Mouse (Mus musculus): ENCODE results near the gene Zfyve26. TPM values are rescaled to one million over a fixed set of nuclear protein-coding genes. Genes with fewer than 3 reads are reported as not detected.
A peak's percentile ranks its signal among the peaks of the same experiment; 100 is the strongest.
"Not testable (repeated sequence)": the region's sequence is repeated elsewhere in the genome, so short reads cannot be mapped to it uniquely, and the experiment has no call there.

Gene Zfyve26
- total RNA-seq (2021), result 10 to 100 TPM; 25.5 to 33.5 TPM

DNA sequence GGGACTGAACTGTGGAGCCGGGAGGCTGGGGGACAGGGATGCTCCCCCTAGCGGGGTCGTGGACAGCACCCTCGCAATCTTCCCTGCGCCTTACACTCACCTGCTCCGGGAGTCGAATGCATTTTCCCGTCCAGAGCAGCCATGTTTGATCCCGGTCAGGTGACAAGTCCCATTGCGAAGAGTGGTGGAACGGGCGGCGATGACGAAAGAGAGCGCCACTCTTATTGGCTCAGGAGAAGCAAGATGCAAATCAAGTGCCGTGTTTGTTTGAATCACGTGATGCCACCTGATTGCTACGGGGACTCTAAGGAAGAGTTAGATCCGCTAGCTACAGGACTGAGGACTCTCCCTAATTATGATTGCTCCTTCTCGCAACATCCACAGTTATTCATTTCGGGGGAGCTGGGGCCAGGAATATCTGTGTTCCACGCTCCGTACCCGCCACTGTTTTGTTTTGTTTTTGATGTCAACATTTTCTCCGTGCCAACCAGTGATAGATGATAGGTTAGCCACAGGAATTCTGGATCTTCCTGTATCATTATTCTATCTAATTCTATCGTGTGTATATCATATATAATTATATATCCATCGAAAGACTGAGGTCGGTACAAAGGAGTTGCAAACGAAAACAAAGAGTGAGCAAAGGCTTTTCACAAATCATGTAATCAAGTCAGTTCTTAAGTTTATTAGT is at the start of gene Zfyve26:
Gene Zfyve26 (minus strand): TSS at position 179 of the 691 bp plus-strand sequence.
- intact Hi-C loops (cut with DNase I), result no loop called here
- peak; percentile 92 to 96 for DNase-seq (ENCODE audit: low spot score in 2 of 2)

GRCm38 (mm10) chr12:79341291-79341845 is 45.3 kb upstream of the Zfyve26 start:
- intact Hi-C loops (cut with DNase I), result no loop called here
- DNase-seq (ENCODE audit: low spot score in 2 of 2), result no peak

GRCm38 (mm10) chr12:79340513-79340912 is 44.4 kb upstream of the Zfyve26 start:
- intact Hi-C loops (cut with DNase I), result no loop called here
- no peak for DNase-seq (ENCODE audit: low spot score in 2 of 2)

DNA sequence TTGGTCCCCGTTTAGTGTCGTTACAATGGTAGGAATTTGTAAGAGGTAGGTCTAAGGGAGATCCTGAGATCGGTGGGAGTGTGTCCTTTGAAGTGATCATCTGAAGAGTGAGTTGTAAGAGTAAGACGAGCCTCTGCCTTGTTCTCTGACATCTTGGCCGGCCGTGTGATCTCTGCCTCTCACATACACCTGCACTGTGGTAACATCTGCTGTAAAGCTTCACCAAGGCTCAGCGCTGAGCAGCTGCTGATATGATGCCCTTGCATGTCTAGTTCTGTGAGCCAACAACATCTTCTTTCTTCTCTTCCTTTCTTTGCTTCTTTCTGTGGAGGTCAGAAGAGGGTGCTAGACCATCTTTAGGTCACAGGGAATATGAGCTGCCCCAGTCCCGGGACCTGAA is 42.7 kb upstream of the Zfyve26 start:
- intact Hi-C loops (cut with DNase I), result no loop called here
- no peak for DNase-seq (ENCODE audit: low spot score in 2 of 2)

GRCm38 (mm10) chr12:79331722-79332121 is 35.6 kb upstream of the Zfyve26 start:
- DNase-seq (ENCODE audit: low spot score in 2 of 2), result no peak
- intact Hi-C loops (cut with DNase I), result no loop called here

GRCm38 (mm10) chr12:79330571-79330970 is 34.5 kb upstream of the Zfyve26 start:
- intact Hi-C loops (cut with DNase I), result no loop called here
- no peak for DNase-seq (ENCODE audit: low spot score in 2 of 2)

GRCm38 (mm10) chr12:79327868-79328267 is 31.8 kb upstream of the Zfyve26 start:
- DNase-seq (ENCODE audit: low spot score in 2 of 2), result no peak
- intact Hi-C loops (cut with DNase I), result no loop called here

DNA sequence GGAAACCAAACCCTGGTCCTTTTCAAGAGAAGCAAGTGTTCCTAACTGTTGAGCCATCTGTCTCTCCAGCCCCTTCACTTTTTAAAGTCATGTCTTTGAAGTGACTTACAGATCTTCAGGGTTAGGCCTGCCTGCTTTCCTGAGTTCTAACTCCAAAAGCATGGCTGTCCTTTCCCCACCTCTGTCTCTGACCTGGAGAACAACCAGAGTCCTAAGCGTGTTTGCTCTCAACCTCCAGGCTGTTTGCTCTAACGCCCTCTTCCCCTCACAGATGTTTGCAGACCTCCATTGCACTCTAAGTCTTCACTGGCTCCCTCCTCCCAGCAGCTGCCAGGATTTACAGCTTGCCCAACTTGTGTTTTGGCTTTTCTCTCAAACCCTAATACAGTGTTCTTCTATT is 30.6 kb upstream of the Zfyve26 start:
- intact Hi-C loops (cut with DNase I), result no loop called here
- no peak for DNase-seq (ENCODE audit: low spot score in 2 of 2)

GRCm38 (mm10) chr12:79326236-79326635 is 30.1 kb upstream of the Zfyve26 start:
- DNase-seq (ENCODE audit: low spot score in 2 of 2), result no peak
- intact Hi-C loops (cut with DNase I), result no loop called here

DNA sequence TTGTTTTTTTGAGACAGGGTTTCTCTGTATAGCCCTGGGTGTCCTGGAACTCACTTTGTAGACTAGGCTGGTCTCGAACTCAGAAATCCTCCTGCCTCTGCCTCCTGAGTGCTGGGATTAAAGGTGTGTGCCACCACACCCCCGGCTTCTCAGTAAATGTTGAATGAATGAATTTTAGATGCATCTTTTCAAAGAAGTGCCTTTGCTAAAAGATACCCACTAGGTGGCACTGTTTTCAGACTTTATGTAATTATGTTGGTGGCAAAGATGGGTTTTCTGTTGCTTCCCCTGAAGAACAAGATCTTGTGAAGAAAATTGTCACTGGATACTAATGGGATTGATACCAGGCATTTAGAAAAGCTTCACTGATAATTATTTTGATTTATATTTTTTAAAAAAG is 26.4 kb upstream of the Zfyve26 start:
- not testable (repeated sequence) for DNase-seq (ENCODE audit: low spot score in 2 of 2)

DNA sequence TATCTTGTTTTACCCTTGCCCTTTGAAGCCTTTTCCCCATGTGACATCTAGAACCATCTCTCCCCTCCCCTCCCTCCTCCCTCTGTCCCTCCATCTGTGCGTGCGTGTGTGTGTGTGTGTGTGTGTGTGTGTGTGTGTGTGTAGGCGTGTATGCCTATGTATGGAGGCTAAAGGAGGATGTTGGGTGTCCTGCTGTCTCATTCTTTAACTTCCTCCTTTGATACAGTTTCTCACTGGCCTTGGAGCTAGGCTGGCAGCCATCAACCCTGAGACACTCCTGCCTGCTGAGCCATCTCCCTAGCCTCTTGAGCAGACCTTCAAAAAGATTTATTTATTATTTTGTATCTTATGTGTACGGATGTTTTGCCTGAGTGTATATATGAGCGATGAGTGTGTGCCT is 24.8 kb upstream of the Zfyve26 start:
- no peak for DNase-seq (ENCODE audit: low spot score in 2 of 2)
- intact Hi-C loops (cut with DNase I), result no loop called here

More for the DNA sequence above, 26.4 kb upstream of the Zfyve26 start:
- intact Hi-C loops (cut with DNase I), result not testable (repeated sequence)

GRCm38 (mm10) chr12:79317339-79317738 is 21.2 kb upstream of the Zfyve26 start:
- intact Hi-C loops (cut with DNase I), result no loop called here

DNA sequence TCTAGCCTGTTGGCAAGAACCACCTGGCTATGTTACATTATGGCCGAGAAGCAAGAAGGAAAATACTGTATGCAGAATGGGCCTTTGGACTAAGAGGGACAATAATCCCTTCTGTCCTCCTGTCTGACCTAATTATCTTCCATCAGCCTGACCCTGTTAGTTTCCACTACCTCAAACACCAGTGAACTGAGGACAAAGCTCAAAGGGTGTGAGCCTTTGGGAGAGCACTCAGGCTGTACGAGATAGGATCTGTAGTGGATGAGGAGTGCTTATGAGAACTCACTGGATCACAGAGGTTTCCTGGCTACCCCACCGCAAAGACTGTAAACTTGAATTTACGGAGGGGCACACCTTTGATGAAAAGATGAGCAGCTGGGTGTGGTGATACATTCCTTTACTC is 17.6 kb upstream of the Zfyve26 start:
- intact Hi-C loops (cut with DNase I), result no loop called here
- DNase-seq (ENCODE audit: low spot score in 2 of 2), result no peak

More at GRCm38 (mm10) chr12:79317339-79317738, 21.2 kb upstream of the Zfyve26 start:
- no peak for DNase-seq (ENCODE audit: low spot score in 2 of 2)

GRCm38 (mm10) chr12:79306013-79306412 is 9.9 kb upstream of the Zfyve26 start:
- intact Hi-C loops (cut with DNase I), result no loop called here
- no peak for DNase-seq (ENCODE audit: low spot score in 2 of 2)

DNA sequence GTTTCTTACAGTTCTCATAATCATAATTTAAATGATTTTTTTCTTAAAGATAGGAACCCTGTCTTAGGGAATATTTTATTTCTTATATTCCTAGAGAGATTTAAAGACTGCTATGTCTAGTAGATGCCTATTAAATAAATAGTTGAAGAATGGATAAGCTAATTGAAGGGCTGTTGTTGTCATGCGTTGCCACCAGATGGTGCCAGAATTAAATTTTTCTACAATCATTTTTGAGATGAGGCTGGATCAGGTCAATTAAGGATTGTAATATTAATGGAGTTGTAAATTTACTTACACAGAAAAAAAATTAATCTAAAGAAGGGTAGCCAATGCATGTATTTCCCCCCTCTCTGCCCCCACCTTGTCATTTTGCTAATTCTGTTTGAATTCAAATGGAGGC is 9.0 kb upstream of the Zfyve26 start:
- intact Hi-C loops (cut with DNase I), result no loop called here

DNA sequence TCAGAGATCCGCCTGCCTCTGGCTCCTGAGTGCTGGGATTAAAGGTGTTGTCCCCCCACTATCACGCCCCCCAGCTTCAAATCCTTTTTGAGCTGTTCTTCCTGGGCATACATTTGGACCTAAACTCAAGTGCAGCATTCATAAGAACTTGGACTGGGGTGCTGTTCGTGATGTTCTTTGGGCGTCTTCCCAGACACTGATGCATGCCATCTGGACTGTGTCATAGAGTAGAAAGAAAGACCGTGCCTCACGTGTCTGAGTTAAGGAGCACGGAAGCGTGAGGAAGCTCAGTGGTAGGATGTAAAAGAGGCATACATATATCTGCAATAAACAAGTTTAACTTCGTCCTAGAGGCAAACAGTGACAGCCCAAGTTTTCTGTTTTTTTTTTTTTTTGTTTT is 5.7 kb upstream of the Zfyve26 start:
- peak; percentile 50 to 57 for DNase-seq (ENCODE audit: low spot score in 2 of 2)
- intact Hi-C loops (cut with DNase I), result no loop called here

More for the DNA sequence above, 9.0 kb upstream of the Zfyve26 start:
- no peak for DNase-seq (ENCODE audit: low spot score in 2 of 2)

- no peak for DNase-seq (ENCODE audit: low spot score in 2 of 2)
- intact Hi-C loops (cut with DNase I), result no loop called here
Measured at GRCm38 (mm10) chr12:79297884-79298636, 2.0 kb upstream of the Zfyve26 start.

DNA sequence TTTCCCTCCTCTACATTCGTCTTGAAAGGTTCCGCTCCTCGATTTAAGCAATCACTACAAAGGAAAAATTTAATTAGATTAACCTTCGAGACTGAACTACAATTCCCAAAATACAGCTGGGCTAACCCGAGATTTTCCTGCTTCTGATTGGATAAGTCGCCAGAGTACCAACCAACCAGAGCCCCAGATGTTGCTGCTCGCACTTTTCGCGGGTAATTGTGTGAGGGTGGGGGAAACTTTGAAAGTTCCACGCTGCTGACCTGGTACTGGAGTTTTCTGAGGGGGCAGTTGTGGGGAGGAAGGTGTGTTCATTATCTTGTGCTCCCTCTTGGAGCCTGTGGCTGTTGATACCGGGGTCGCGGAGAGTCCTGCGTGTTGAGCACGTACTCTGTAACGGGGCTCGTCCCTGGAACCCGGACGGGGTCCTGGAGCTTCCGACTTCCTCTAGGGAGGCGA is 1.0 kb upstream of the Zfyve26 start, which contains the start of gene Rad51b:
Gene Rad51b (plus strand): TSS at position 162 of the 456 bp plus-strand sequence.
- DNase-seq (ENCODE audit: low spot score in 2 of 2), result peak; percentile 54 to 66
- intact Hi-C loops (cut with DNase I), result no loop called here

DNA sequence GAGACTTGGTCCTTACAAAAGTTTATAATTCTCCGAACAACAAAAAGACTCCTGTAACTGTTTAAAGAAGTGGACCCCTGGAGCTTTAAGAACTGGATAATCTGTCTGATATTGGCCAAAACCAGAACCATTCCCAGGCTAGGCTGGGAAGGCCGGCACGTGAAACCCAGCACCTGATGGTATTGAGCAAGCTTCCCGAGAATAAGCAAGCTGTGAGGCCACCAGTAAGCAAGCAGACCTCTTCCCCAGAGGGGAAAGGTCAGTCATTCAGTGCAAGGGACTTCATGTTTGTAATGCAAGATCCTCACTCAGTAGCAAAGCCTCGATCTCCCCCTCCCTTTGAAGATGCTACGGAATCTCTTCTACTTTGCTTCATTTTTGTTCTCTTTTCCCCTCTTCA is 3.2 kb downstream of the Zfyve26 start:
- intact Hi-C loops (cut with DNase I), result no loop called here
- no peak for DNase-seq (ENCODE audit: low spot score in 2 of 2)

DNA sequence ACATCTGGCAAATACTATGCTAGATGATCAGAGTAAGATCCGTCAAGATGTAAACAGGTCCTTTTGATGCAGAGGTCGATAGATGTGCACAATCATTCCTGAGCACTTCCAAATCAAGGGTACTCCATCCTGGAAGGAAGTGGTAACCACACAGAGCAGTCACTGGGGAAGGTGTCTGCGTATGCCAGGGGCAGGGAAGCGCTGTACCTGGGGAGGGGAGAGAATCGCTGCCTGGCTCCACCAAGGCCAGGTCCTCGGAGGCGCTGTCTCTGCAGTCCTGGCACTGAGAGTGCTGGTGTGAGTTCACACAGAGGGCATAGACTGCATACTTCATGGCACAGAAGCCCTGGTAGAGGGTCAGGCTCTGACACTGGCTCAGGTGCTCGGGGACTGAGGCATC is 13.5 kb downstream of the Zfyve26 start:
- no peak for DNase-seq (ENCODE audit: low spot score in 2 of 2)
- intact Hi-C loops (cut with DNase I), result no loop called here

Measured in left cerebral cortex, postnatal 36 days (tissue).